Mouse (Mus musculus) forebrain, embryonic 10.5 days (tissue): ENCODE results near the gene Zfp598. TPM values are rescaled to one million over a fixed set of nuclear protein-coding genes. Genes with fewer than 3 reads are reported as not detected.
"Not testable (repeated sequence)": the region's sequence is repeated elsewhere in the genome, so short reads cannot be mapped to it uniquely, and the experiment has no call there.

Source experiments
- DNase-seq: peaks from one replicate; pipeline ENCODE4 v3.0.0-alpha.2; 2017; ENCODE audit warnings: low spot score; ENCODE audit errors: extremely low spot score
- H3K27ac ChIP-seq: fragments of 300-500 bp; sonication (generic); 2 replicates; pipeline ENCODE4 v1.5.1; 2016; ENCODE audit warnings: mild to moderate bottlenecking
- H3K27me3 ChIP-seq: fragments of 300-500 bp; sonication (generic); 2 replicates; pipeline ENCODE4 v1.6.1; 2016; ENCODE audit warnings: mild to moderate bottlenecking; ENCODE audit not compliant: poor library complexity, severe bottlenecking
- H3K36me3 ChIP-seq: fragments of 300-500 bp; sonication (generic); replicated peaks from 2 replicates; pipeline ENCODE4 v1.6.1; 2016; ENCODE audit warnings: mild to moderate bottlenecking, moderate library complexity
- H3K4me1 ChIP-seq: fragments of 300-500 bp; sonication (generic); 2 replicates; pipeline ENCODE4 v1.6.1; 2016
- H3K4me3 ChIP-seq: fragments of 300-500 bp; sonication (generic); 2 replicates; pipeline ENCODE4 v1.5.1; 2016; ENCODE audit warnings: mild to moderate bottlenecking, moderate library complexity
- H3K9me3 ChIP-seq: fragments of 300-500 bp; sonication (generic); 2 replicates; pipeline ENCODE4 v1.6.1; 2016; ENCODE audit warnings: mild to moderate bottlenecking, moderate library complexity
- WGBS: fragments of 180-500 bp; shearing (Covaris S2); methylation state at CpG from one replicate; pipeline ENCODE4 v1.1.7; 2016; 5-methylcytosine and 5-hydroxymethylcytosine counted together
- polyA plus RNA-seq: library from polyadenylated mRNA; unstranded; fragments of >200 nt; fragmentation: Nextera tagmentation; extraction: Ambion mirVana; gene quantifications from 2 replicates; pipeline ENCODE4 v1.2.1, GENCODE M21; 2016

The Zfp598 gene
- polyA plus RNA-seq, 1 experiment from 2014 or later: 27.5 TPM

DNA sequence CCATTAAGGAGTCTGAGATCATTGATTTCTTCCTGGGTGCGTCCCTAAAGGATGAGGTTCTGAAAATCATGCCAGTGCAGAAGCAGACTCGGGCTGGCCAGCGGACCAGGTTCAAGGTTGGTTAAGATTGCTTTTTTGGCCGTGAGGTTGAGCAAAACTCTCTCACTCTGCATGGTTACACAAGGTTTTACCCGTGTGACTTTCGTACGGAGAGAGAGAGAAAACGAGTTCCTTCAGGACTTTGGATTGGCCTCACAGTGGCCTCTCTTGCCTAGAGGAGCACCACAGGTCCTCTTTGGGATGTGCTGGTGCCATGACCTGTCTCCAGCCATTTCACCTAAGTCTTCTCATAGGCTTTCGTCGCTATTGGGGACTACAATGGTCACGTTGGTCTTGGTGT lies 51.1 kb downstream of the Zfp598 start:
- H3K27ac ChIP-seq: peak overlapping the region; percentile 93
- peaks cover 48% of the 10 kb centered on the region for H3K4me1 ChIP-seq
- not testable (repeated sequence) for H3K27me3 ChIP-seq, DNase-seq, H3K9me3 ChIP-seq
- peak overlapping the region; percentile 91 for H3K4me3 ChIP-seq
- WGBS: under 1% methylated on average over 11 of the region's 11 CpGs
- H3K36me3 ChIP-seq: peaks cover 56% of the 10 kb centered on the region

- 78% methylated on average over 7 of the region's 7 CpGs for WGBS
- peak overlapping the region; percentile 91 for H3K4me3 ChIP-seq
- H3K27me3 ChIP-seq, DNase-seq, H3K9me3 ChIP-seq, H3K27ac ChIP-seq: not testable (repeated sequence)
- peaks cover 48% of the 10 kb centered on the region for H3K36me3 ChIP-seq
- peaks cover 44% of the 10 kb centered on the region for H3K4me1 ChIP-seq
Measured at GRCm38 (mm10) chr17:24721383-24721955, 52.0 kb downstream of the Zfp598 start.

- DNase-seq: no peak
- H3K27me3 ChIP-seq: no peaks in the 10 kb centered on the region
- peaks cover 44% of the 10 kb centered on the region for H3K4me1 ChIP-seq
- WGBS: 40% methylated on average over 13 of the region's 13 CpGs
- H3K9me3 ChIP-seq: no peaks in the 10 kb centered on the region
- H3K27ac ChIP-seq: no peak overlapping the region
- peak overlapping the region; percentile 91 for H3K4me3 ChIP-seq
- H3K36me3 ChIP-seq: peaks cover 39% of the 10 kb centered on the region
Measured at GRCm38 (mm10) chr17:24722220-24722924, 52.9 kb downstream of the Zfp598 start.

DNA sequence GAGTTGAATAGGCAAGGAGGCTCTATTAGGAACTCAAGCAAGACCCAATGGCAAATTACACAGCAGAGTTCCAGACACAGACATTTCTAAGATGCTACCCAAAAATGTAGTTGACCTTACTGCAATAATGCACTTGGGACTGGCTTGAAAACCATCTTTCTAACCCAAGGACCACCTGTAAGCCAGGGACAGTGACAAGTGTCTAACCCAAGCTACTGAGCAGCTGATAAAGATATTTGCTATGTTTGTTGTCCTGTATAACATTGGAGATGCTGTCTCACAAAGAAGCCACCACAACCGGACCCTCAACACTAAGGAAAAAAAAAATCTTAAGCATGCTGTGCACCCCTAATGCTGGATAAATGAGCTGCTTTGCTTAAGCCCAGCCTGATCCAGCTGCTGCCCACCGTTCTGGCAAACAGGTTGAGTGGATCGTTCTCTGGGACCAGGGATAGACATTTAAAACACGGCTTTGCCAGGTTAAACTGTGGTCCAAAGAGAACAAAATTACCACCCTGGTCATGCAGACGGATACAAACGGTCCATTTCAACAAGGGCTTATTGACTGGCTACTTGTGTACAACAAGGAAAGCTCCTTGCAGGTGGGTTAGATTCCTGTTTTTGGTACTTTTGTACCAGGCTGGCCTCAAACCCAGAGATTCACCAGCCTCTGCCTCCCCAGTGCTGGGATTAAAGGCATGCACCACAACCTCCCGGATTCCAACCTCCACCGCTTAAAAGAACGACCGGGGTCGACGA lies 53.8 kb downstream of the Zfp598 start:
- 5% methylated on average over 12 of the region's 12 CpGs for WGBS
- peaks cover 5% of the 10 kb centered on the region; the same call in 1 of the 2 replicates for H3K27me3 ChIP-seq
- H3K36me3 ChIP-seq: peaks cover 30% of the 10 kb centered on the region
- no peak for DNase-seq
- peak overlapping the region; percentile 91 for H3K4me3 ChIP-seq
- H3K4me1 ChIP-seq: peaks cover 43% of the 10 kb centered on the region
- H3K9me3 ChIP-seq: no peaks in the 10 kb centered on the region
- peak overlapping the region; percentile 86 for H3K27ac ChIP-seq

GRCm38 (mm10) chr17:24723881-24724180 lies 54.3 kb downstream of the Zfp598 start:
- DNase-seq: no peak
- Histone ChIP-seq H3K4me3 (peak overlapping the region; percentile 91), H3K36me3 (peaks cover 24% of the 10 kb centered on the region), H3K27me3 (peaks cover 6% of the 10 kb centered on the region; the same call in 1 of the 2 replicates), H3K27ac (peak overlapping the region; percentile 86), H3K4me1 (peaks cover 38% of the 10 kb centered on the region), H3K9me3 (no peaks in the 10 kb centered on the region)
- under 1% methylated on average over 15 of the region's 15 CpGs for WGBS

GRCm38 (mm10) chr17:24724184-24724583 lies 54.7 kb downstream of the Zfp598 start, which contains the start of gene Ndufb10:
Gene Ndufb10 (minus strand): TSS chr17:24724478.
- Histone ChIP-seq H3K27ac (peak within 1 kb of the TSS; percentile 86), H3K4me3 (peak within 1 kb of the TSS; percentile 91), H3K36me3 (peaks cover 23% of the 10 kb centered on the region), H3K27me3 (peaks cover 6% of the 10 kb centered on the region; the same call in 1 of the 2 replicates), H3K4me1 (peaks cover 34% of the 10 kb centered on the region), H3K9me3 (no peaks in the 10 kb centered on the region)
- under 1% methylated on average over 30 of the region's 30 CpGs for WGBS
- peak; percentile 95 for DNase-seq

DNA sequence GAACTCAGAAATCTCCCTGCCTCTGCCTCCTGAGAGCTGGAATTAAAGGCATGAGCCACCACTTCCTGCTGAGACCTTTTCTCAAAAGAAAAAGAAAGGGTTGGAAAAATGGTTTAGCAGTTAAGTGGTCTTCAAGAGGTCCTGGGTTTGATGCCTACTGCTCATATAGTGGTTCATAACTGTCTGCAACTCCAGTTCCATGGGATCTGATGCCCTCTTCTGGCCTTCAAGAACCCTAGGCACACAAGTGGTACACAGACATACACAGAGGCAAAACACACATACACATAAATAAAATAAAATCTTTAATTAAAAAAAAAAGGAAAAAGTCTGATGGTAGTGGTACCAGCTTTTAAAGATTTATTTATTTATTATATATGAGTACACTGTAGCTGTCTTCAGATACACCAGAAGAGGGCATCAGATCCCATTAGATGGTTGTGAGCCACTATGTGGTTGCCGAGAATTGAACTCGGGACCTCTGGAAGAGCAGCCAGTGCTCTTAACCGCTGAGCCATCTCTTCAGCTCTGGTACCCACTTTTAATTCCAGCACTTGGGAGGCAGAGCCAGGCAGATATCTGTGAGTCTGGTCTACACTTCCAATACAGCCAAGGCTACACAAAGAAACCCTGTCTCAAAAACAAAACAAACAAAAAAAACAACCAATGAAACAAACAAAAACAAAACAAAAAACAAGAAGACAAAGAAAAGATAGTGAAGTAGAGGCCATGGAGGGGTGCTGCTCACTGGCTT lies 56.3 kb downstream of the Zfp598 start:
- no peaks in the 10 kb centered on the region for H3K9me3 ChIP-seq
- DNase-seq: no peak
- H3K36me3 ChIP-seq: peaks cover 18% of the 10 kb centered on the region
- no peak overlapping the region for H3K27ac ChIP-seq
- H3K27me3 ChIP-seq: peaks cover 6% of the 10 kb centered on the region; the same call in 1 of the 2 replicates
- no peak overlapping the region for H3K4me3 ChIP-seq
- H3K4me1 ChIP-seq: peaks cover 32% of the 10 kb centered on the region
- 74% methylated on average over 3 of the region's 3 CpGs for WGBS

DNA sequence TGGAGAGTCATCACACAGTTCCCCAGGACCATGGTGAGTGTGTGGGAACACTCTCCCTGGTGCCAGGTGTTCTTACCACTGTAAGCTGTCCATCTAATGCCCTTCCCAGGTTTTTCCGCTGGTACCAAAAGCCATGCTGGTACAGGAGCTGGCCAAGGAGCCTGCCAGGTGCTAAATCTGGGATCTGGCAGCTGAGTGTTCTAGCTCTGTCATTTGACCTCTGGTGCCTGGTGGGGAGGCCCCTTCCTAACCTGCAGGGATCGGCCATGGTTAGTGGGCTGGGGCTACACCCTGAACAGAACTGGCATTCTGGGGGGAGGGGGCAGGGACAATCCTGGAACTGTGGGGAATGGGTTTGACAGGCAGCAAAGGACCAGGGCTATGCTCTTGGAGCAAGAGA lies 58.1 kb downstream of the Zfp598 start, which contains the start of gene Rpl3l:
TSS of gene Rpl3l (plus strand) at position 203 of the 400 bp plus-strand sequence.
- H3K4me1 ChIP-seq: peaks cover 16% of the 10 kb centered on the region
- no peaks in the 10 kb centered on the region for H3K9me3 ChIP-seq
- WGBS: 76% methylated on average over 2 of the region's 2 CpGs

DNA sequence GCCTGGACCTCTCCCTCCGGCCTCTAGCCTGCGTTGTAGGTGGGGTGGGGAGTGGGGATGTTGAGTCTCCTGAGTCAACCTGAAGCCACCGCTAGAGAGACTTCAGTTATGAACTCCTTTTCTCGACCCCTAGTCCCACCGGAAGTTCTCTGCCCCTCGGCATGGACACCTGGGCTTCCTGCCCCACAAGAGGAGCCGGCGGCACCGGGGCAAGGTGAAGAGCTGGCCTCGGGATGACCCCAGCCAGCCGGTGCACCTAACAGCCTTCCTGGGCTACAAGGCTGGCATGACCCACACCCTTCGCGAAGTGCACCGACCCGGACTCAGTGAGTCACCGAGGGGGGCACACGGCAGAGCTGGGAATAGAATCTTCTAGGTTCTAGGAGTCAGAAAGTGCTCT lies 58.7 kb downstream of the Zfp598 start:
- Histone ChIP-seq H3K36me3 (no peaks in the 10 kb centered on the region), H3K27me3 (peaks cover 16% of the 10 kb centered on the region), H3K4me1 (peaks cover 10% of the 10 kb centered on the region), H3K9me3 (no peaks in the 10 kb centered on the region), H3K27ac (no peak overlapping the region), H3K4me3 (no peak overlapping the region)
- 82% methylated on average over 17 of the region's 17 CpGs for WGBS
- no peak for DNase-seq

More for the DNA sequence above, 58.1 kb downstream of the Zfp598 start, which contains the start of gene Rpl3l:
- no peak within 1 kb of the TSS for H3K4me3 ChIP-seq
- H3K27ac ChIP-seq: no peak within 1 kb of the TSS
- peaks cover 1% of the 10 kb centered on the region for H3K36me3 ChIP-seq
- DNase-seq: no peak
- peaks cover 14% of the 10 kb centered on the region; the same call in 1 of the 2 replicates for H3K27me3 ChIP-seq

DNA sequence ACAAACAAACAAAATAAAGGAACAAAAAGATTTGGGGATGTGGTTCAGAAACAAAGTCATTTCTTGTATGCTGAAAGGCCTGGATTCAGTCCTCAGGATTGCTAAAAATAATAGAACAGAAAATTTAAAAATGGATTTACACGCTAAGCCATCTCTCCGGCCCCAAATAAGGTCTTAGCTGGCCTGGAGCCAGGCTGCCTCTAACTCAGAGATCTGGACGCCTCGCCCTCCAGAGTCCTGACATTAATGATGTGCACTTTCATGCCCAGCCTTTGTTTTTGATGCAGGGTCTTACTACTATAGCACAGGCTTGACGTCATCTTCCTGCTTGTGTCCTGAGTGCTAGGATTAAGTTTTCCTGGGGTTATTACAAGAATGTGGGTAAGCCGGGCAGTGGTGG lies 59.6 kb downstream of the Zfp598 start:
- H3K27ac ChIP-seq: no peak overlapping the region
- no peak for DNase-seq
- H3K9me3 ChIP-seq: no peaks in the 10 kb centered on the region
- H3K4me3 ChIP-seq: no peak overlapping the region
- H3K4me1 ChIP-seq: peaks cover 4% of the 10 kb centered on the region; the same call in 1 of the 2 replicates
- H3K36me3 ChIP-seq: no peaks in the 10 kb centered on the region
- H3K27me3 ChIP-seq: peaks cover 21% of the 10 kb centered on the region
- WGBS: 88% methylated on average over 6 of the region's 6 CpGs

- 83% methylated on average over 14 of the region's 14 CpGs for WGBS
Measured at GRCm38 (mm10) chr17:24730787-24731186, 61.3 kb downstream of the Zfp598 start.

More at GRCm38 (mm10) chr17:24730787-24731186, 61.3 kb downstream of the Zfp598 start:
- Histone ChIP-seq H3K27ac (no peak overlapping the region), H3K27me3 (peaks cover 21% of the 10 kb centered on the region), H3K36me3 (no peaks in the 10 kb centered on the region), H3K9me3 (no peaks in the 10 kb centered on the region), H3K4me3 (no peak overlapping the region), H3K4me1 (peaks cover 6% of the 10 kb centered on the region)
- no peak for DNase-seq
